Mouse (Mus musculus) ES-Bruce4 (cell line): ENCODE results near the gene AC124108.1. TPM values are rescaled to one million over a fixed set of nuclear protein-coding genes. Genes with fewer than 3 reads are reported as not detected.

ENCODE experiments used
- H3K27ac ChIP-seq: 2 replicates; pipeline ENCODE4 v1.5.1; 2012; ENCODE audit warnings: low read length, inconsistent platforms; ENCODE audit not compliant: insufficient read depth
- H3K27me3 ChIP-seq: 2 replicates; pipeline ENCODE4 v1.6.1; 2012; ENCODE audit warnings: mild to moderate bottlenecking, low read length, inconsistent platforms; ENCODE audit not compliant: control insufficient read depth, poor library complexity, insufficient read depth, severe bottlenecking
- H3K36me3 ChIP-seq: 2 replicates; pipeline ENCODE4 v1.6.1; 2012; ENCODE audit warnings: inconsistent platforms, mild to moderate bottlenecking, low read length, moderate library complexity; ENCODE audit not compliant: control insufficient read depth, poor library complexity, insufficient read depth, severe bottlenecking
- H3K4me1 ChIP-seq: one replicate; pipeline ENCODE4 v1.8.1; 2011; ENCODE audit warnings: low read length; ENCODE audit not compliant: control insufficient read depth, insufficient read depth
- H3K4me3 ChIP-seq: 2 replicates; pipeline ENCODE4 v1.5.1; 2011; ENCODE audit warnings: low read depth, mild to moderate bottlenecking, low read length
- H3K9ac ChIP-seq: 2 replicates; pipeline ENCODE4 v1.6.1; 2012; ENCODE audit warnings: low read depth, mild to moderate bottlenecking, inconsistent platforms; ENCODE audit not compliant: poor library complexity, severe bottlenecking
- H3K9me3 ChIP-seq: replicated peaks from 2 replicates; pipeline ENCODE4 v1.6.1; 2012; ENCODE audit warnings: mild to moderate bottlenecking, low read length, inconsistent platforms; ENCODE audit not compliant: control insufficient read depth, poor library complexity, insufficient read depth, severe bottlenecking
- CTCF ChIP-seq: IDR thresholded peaks from one replicate; pipeline ENCODE4 v1.8.1; 2011; ENCODE audit warnings: low read depth, low read length
- EP300 ChIP-seq: IDR thresholded peaks from 2 replicates; pipeline ENCODE4 v1.6.1; 2011; ENCODE audit warnings: low read depth, low read length; ENCODE audit not compliant: insufficient read depth
- POLR2A ChIP-seq: IDR thresholded peaks from one replicate; pipeline ENCODE4 v1.8.1; 2011; ENCODE audit warnings: low read length; ENCODE audit not compliant: insufficient read depth
- polyA plus RNA-seq: library from polyadenylated mRNA; stranded (reverse); fragments of >200 nt; gene quantifications from 2 replicates; pipeline ENCODE4 v1.2.4, GENCODE M21; 2011; ENCODE audit warnings: low read depth; ENCODE audit not compliant: missing spikeins, insufficient read depth, insufficient read length

The AC124108.1 gene
- polyA plus RNA-seq, 1 experiment = 7.7 TPM

GRCm38 (mm10) chr1:132153691-132154090, 37.6 kb upstream of the AC124108.1 start:
- H3K4me1 ChIP-seq = peaks cover 2% of the 10 kb centered on the region
- no peak for TF ChIP-seq POLR2A
- TF ChIP-seq CTCF = no peak
- no peak for TF ChIP-seq EP300
- no peaks in the 10 kb centered on the region for H3K9me3 ChIP-seq
- no peak overlapping the region for H3K4me3 ChIP-seq
- H3K27me3 ChIP-seq = no peaks in the 10 kb centered on the region
- H3K9ac ChIP-seq = peak overlapping the region; percentile 5; the same call in 1 of the 2 replicates
- H3K27ac ChIP-seq = no peak overlapping the region
- H3K36me3 ChIP-seq = no peaks in the 10 kb centered on the region

- Histone ChIP-seq H3K4me3 (no peak overlapping the region), H3K27ac (no peak overlapping the region), H3K4me1 (peaks cover 10% of the 10 kb centered on the region), H3K27me3 (no peaks in the 10 kb centered on the region), H3K36me3 (no peaks in the 10 kb centered on the region), H3K9me3 (no peaks in the 10 kb centered on the region), H3K9ac (no peak overlapping the region)
- TF ChIP-seq EP300 (0 out of 2 replicates have a peak, but pooled peaks have one; percentile 32), POLR2A (no peak), CTCF (peak; percentile 88)
Observed at GRCm38 (mm10) chr1:132155737-132156136, 35.5 kb upstream of the AC124108.1 start.

GRCm38 (mm10) chr1:132157016-132157781, 34.1 kb upstream of the AC124108.1 start:
- peak; percentile 96 for TF ChIP-seq CTCF
- no peak for TF ChIP-seq EP300
- Histone ChIP-seq H3K36me3 (no peaks in the 10 kb centered on the region), H3K9me3 (no peaks in the 10 kb centered on the region), H3K27me3 (no peaks in the 10 kb centered on the region), H3K27ac (no peak overlapping the region), H3K9ac (peak overlapping the region; percentile 10), H3K4me3 (peak overlapping the region; percentile 24), H3K4me1 (peaks cover 10% of the 10 kb centered on the region)

GRCm38 (mm10) chr1:132157808-132158207, 33.4 kb upstream of the AC124108.1 start:
- H3K27me3 ChIP-seq = no peaks in the 10 kb centered on the region
- H3K4me3 ChIP-seq = peak overlapping the region; percentile 24
- H3K9me3 ChIP-seq = no peaks in the 10 kb centered on the region
- no peaks in the 10 kb centered on the region for H3K36me3 ChIP-seq
- H3K4me1 ChIP-seq = peaks cover 10% of the 10 kb centered on the region
- TF ChIP-seq CTCF = no peak
- TF ChIP-seq EP300 = no peak
- TF ChIP-seq POLR2A = no peak
- H3K9ac ChIP-seq = peak overlapping the region; percentile 10
- no peak overlapping the region for H3K27ac ChIP-seq

- no peaks in the 10 kb centered on the region for H3K9me3 ChIP-seq
- no peaks in the 10 kb centered on the region for H3K36me3 ChIP-seq
- H3K9ac ChIP-seq = 0 out of 2 replicates have a peak overlapping the region, but pooled peaks have one; percentile 26
- H3K27ac ChIP-seq = peak overlapping the region; percentile 75
- no peak overlapping the region for H3K4me3 ChIP-seq
- peaks cover 10% of the 10 kb centered on the region for H3K4me1 ChIP-seq
- TF ChIP-seq CTCF (no peak), EP300 (peak; percentile 97)
- no peaks in the 10 kb centered on the region for H3K27me3 ChIP-seq
Observed at GRCm38 (mm10) chr1:132158741-132159140, 32.5 kb upstream of the AC124108.1 start.

GRCm38 (mm10) chr1:132159681-132160080, 31.6 kb upstream of the AC124108.1 start:
- no peak overlapping the region for H3K27ac ChIP-seq
- no peaks in the 10 kb centered on the region for H3K9me3 ChIP-seq
- no peak overlapping the region for H3K9ac ChIP-seq
- no peak overlapping the region for H3K4me3 ChIP-seq
- H3K4me1 ChIP-seq = peaks cover 10% of the 10 kb centered on the region
- H3K36me3 ChIP-seq = no peaks in the 10 kb centered on the region
- no peaks in the 10 kb centered on the region for H3K27me3 ChIP-seq
- TF ChIP-seq POLR2A (no peak), EP300 (no peak), CTCF (no peak)
